Mouse (Mus musculus): ENCODE results near the gene Ascc1. TPM values are rescaled to one million over a fixed set of nuclear protein-coding genes. Genes with fewer than 3 reads are reported as not detected.

The Ascc1 gene
- polyA plus RNA-seq, 1 experiment from 2014 or later: 47.2 TPM

DNA sequence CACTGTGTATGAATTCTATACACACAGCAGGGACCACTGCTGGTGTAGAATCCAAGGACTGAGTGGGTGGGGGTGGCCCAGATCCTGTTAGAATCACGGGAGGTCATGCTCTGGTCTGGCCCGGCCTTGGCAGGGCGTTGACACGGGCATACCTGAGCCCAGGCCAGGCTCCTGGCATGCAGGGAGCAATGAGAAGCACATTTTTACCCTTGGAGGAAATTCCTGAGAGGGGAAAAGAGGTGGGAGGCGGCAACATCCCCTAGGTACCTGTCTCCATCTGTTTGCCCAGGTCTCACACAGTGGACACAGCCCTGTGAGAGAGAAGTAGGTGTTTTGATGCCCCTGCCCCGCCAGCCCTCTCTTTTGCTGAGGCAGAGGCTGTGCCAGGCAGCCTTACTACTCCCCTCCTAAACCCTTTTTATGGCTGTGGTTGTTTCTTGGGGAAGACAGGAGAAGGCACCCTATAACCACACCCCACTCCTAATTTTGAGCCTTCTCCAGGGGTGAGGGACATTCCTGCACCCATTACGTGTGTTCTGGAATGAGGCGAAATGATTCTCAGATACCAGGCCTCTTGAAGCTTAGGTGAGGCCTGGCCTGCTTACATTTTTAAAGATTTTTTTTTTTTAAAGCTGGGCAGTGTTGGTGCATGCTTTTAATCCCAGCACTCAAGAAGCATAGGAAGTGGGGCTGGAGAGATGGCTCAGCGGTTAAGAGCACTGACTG is 111.5 kb downstream of the Ascc1 start:
- no peaks in the 10 kb centered on the region for H3K36me3 ChIP-seq (ENCODE audit: insufficient read depth, low read length)
- TF ChIP-seq EP300 (IDR thresholded peaks at IDR 0.05) (peak; percentile 94), CTCF (IDR thresholded peaks at IDR 0.05) (no peak)
- no peak overlapping the region for H3K4me2 ChIP-seq (replicated peaks; ENCODE audit: low read depth, low read length)
- no peaks in the 10 kb centered on the region for H3K9me3 ChIP-seq (ENCODE audit: low read length)
- H3K9ac ChIP-seq (replicated peaks; ENCODE audit: low read depth): no peak overlapping the region
- H3K4me1 ChIP-seq (ENCODE audit: insufficient read depth, low read depth, low read length): peaks cover 6% of the 10 kb centered on the region; the same call in 1 of the 2 replicates
- H3K4me3 ChIP-seq (ENCODE audit: low read depth, low read length): no peak overlapping the region
- 57% methylated on average over 9 of the region's 9 CpGs for WGBS
- peak overlapping the region; percentile 67 for H3K27ac ChIP-seq (ENCODE audit: low read length)
- ATAC-seq (peak; percentile 88), DNase-seq (ENCODE audit: low spot score) (peak; percentile 65)
- peaks cover 4% of the 10 kb centered on the region; the same call in 1 of the 2 replicates for H3K27me3 ChIP-seq (replicated peaks; ENCODE audit: insufficient read depth, low read length)

DNA sequence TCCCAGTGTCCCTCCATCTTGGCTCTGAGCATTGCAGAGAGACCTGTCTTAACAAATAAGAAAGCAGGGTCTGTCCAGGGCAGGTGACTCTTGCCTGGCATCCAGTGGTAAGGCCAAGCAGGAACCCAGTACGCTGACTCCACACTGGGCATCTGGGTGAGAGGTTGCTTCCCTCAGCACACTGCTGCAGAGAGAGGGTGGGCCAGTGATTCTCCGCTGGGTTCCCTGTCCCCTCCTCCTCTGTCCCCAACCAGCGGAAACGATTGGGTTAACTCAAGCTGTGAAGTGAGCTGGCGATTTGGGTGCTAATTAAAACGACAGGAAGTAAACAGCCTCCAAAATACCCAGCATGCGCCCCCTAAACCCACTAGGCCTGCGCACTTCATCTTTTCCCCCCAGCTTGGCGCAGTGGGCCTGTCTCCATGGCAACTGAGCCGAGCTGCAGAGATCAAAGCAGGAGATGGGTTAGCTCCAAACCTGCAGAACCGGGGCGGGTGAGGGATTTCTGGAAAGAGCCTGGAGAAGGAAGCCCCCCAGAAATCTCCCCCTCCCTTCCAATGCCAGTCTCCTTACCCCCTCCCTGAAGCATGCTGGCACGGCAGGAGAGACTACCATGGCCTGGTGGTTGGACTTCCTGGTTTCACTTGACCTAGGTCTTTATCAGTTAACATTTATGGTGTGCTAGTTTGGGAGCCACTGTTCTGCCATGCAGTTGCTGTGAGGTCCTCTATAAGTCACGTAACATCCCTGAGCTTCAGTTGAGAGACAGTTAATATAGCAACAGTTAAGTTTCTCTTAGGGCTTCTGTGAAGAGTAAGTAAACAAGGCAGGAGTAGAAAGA is 113.0 kb downstream of the Ascc1 start:
- DNase-seq (ENCODE audit: low spot score) (no peak), ATAC-seq (no peak)
- peaks cover 6% of the 10 kb centered on the region; the same call in 1 of the 2 replicates for H3K4me1 ChIP-seq (ENCODE audit: insufficient read depth, low read depth, low read length)
- H3K27me3 ChIP-seq (replicated peaks; ENCODE audit: insufficient read depth, low read length): no peaks in the 10 kb centered on the region
- H3K36me3 ChIP-seq (ENCODE audit: insufficient read depth, low read length): no peaks in the 10 kb centered on the region
- 19% methylated on average over 13 of the region's 14 CpGs for WGBS
- no peak overlapping the region for H3K4me2 ChIP-seq (replicated peaks; ENCODE audit: low read depth, low read length)
- H3K4me3 ChIP-seq (ENCODE audit: low read depth, low read length): no peak overlapping the region
- H3K27ac ChIP-seq (ENCODE audit: low read length): peak overlapping the region; percentile 38; the same call in 1 of the 2 replicates
- TF ChIP-seq EP300 (IDR thresholded peaks at IDR 0.05): no peak
- TF ChIP-seq CTCF (IDR thresholded peaks at IDR 0.05): no peak
- no peak overlapping the region for H3K9ac ChIP-seq (replicated peaks; ENCODE audit: low read depth)
- H3K9me3 ChIP-seq (ENCODE audit: low read length): no peaks in the 10 kb centered on the region

DNA sequence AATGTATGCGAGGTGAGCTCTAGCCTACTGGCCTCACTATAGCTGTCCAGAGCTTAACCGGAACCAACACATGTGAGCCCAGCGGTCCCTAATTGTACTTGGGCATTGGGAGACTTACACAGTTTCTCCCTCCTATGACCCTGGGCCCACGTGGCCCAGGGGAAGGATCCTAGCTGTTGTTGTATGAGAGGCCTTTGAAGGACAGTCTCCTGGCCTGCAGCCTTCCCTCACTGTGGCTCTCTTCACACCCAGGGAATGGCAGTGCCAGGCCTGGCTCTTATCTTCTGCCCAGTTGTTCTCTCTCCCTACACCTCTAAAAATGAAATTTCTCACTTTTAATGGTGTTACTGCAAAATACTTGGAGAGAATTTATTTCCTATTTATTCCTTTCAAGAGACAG is 114.4 kb downstream of the Ascc1 start:
- ATAC-seq (no peak), DNase-seq (ENCODE audit: low spot score) (no peak)
- 51% methylated on average over 4 of the region's 4 CpGs for WGBS
- Histone ChIP-seq H3K27me3 (replicated peaks; ENCODE audit: insufficient read depth, low read length) (no peaks in the 10 kb centered on the region), H3K9ac (replicated peaks; ENCODE audit: low read depth) (no peak overlapping the region), H3K4me1 (ENCODE audit: insufficient read depth, low read depth, low read length) (peaks cover 6% of the 10 kb centered on the region; the same call in 1 of the 2 replicates), H3K4me3 (ENCODE audit: low read depth, low read length) (no peak overlapping the region), H3K4me2 (replicated peaks; ENCODE audit: low read depth, low read length) (no peak overlapping the region), H3K36me3 (ENCODE audit: insufficient read depth, low read length) (no peaks in the 10 kb centered on the region), H3K9me3 (ENCODE audit: low read length) (no peaks in the 10 kb centered on the region), H3K27ac (ENCODE audit: low read length) (no peak overlapping the region)
- TF ChIP-seq CTCF (IDR thresholded peaks at IDR 0.05) (no peak), EP300 (IDR thresholded peaks at IDR 0.05) (no peak)

DNA sequence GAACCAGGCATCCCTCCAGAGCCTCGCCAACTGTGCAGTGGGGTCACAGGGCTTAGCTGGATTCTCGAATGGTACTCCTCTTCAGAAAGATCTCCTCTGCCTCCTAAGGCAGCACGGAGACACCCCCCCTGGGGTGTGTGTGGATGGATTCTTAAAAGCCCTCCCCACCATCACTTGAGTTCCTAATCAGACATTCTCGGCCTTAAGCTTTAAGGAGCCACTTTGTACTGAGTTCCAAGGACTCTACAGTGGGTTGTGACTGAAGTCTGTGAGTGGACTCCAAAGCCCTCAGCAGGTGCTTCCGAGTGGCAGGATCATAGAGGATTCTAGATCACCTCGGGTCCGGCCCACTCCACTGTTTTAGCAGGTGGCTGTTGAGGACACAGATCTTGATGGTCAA is 115.9 kb downstream of the Ascc1 start:
- Histone ChIP-seq H3K9me3 (ENCODE audit: low read length) (no peaks in the 10 kb centered on the region), H3K4me2 (replicated peaks; ENCODE audit: low read depth, low read length) (no peak overlapping the region), H3K4me3 (ENCODE audit: low read depth, low read length) (no peak overlapping the region), H3K36me3 (ENCODE audit: insufficient read depth, low read length) (no peaks in the 10 kb centered on the region), H3K4me1 (ENCODE audit: insufficient read depth, low read depth, low read length) (peaks cover 6% of the 10 kb centered on the region; the same call in 1 of the 2 replicates), H3K27me3 (replicated peaks; ENCODE audit: insufficient read depth, low read length) (no peaks in the 10 kb centered on the region), H3K9ac (replicated peaks; ENCODE audit: low read depth) (no peak overlapping the region), H3K27ac (ENCODE audit: low read length) (peak overlapping the region; percentile 1; the same call in 1 of the 2 replicates)
- no peak for TF ChIP-seq CTCF (IDR thresholded peaks at IDR 0.05)
- peak; percentile 89 for TF ChIP-seq EP300 (IDR thresholded peaks at IDR 0.05)
- no peak for DNase-seq (ENCODE audit: low spot score)
- 54% methylated on average over 7 of the region's 7 CpGs for WGBS
- ATAC-seq: peak; percentile 58

DNA sequence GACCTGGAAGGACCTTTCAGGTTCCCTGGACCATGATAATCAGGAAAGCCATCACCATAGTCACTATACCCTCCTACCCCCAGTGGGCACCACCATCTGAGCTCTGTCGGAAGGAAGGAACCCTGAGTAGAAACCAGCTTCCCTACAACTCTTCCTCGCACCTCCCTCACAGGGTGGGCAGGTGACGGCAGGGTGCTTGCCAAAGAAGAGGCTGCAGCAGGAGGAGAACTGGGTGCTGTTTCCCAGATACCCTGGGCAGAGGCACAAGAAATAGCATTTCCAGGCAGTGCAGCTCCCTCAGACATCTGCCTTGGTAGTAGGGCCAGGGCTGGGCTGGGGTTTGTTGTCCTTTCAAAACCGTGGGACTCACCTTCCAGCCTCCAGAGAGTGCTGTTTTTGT is 118.0 kb downstream of the Ascc1 start:
- Histone ChIP-seq H3K36me3 (ENCODE audit: insufficient read depth, low read length) (no peaks in the 10 kb centered on the region), H3K4me2 (replicated peaks; ENCODE audit: low read depth, low read length) (no peak overlapping the region), H3K9me3 (ENCODE audit: low read length) (no peaks in the 10 kb centered on the region), H3K4me1 (ENCODE audit: insufficient read depth, low read depth, low read length) (no peaks in the 10 kb centered on the region; the same call in 1 of the 2 replicates), H3K27me3 (replicated peaks; ENCODE audit: insufficient read depth, low read length) (no peaks in the 10 kb centered on the region), H3K4me3 (ENCODE audit: low read depth, low read length) (no peak overlapping the region), H3K9ac (replicated peaks; ENCODE audit: low read depth) (no peak overlapping the region), H3K27ac (ENCODE audit: low read length) (no peak overlapping the region)
- no peak for DNase-seq (ENCODE audit: low spot score)
- ATAC-seq: no peak
- 83% methylated on average over 4 of the region's 4 CpGs for WGBS
- TF ChIP-seq CTCF (IDR thresholded peaks at IDR 0.05) (no peak), EP300 (IDR thresholded peaks at IDR 0.05) (no peak)

DNA sequence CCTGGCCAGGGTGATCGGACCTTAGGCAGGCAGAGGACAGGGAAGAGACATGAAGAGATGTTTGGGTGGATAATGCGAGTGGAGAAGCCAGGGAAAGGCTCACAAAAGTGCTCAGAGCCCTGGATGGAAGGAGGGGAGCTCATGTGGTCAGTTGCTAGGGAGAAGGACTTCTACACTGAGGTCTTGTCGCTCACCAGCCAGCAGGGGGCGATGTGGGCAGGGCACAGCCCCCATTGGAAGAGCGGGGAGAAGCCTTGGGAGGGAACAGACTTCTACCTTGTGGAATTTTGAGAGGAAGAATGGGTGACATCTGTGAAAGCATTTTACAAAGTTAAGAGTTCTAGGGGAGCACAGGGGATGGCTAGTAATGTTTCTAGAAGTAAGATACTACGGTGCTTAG is 121.5 kb downstream of the Ascc1 start:
- WGBS: 65% methylated on average over 6 of the region's 6 CpGs
- TF ChIP-seq CTCF (IDR thresholded peaks at IDR 0.05) (peak; percentile 71), EP300 (IDR thresholded peaks at IDR 0.05) (no peak)

More for the DNA sequence above, 121.5 kb downstream of the Ascc1 start:
- Histone ChIP-seq H3K4me3 (ENCODE audit: low read depth, low read length) (no peak overlapping the region), H3K4me2 (replicated peaks; ENCODE audit: low read depth, low read length) (no peak overlapping the region), H3K36me3 (ENCODE audit: insufficient read depth, low read length) (no peaks in the 10 kb centered on the region), H3K4me1 (ENCODE audit: insufficient read depth, low read depth, low read length) (no peaks in the 10 kb centered on the region), H3K9me3 (ENCODE audit: low read length) (no peaks in the 10 kb centered on the region), H3K27me3 (replicated peaks; ENCODE audit: insufficient read depth, low read length) (no peaks in the 10 kb centered on the region), H3K9ac (replicated peaks; ENCODE audit: low read depth) (no peak overlapping the region), H3K27ac (ENCODE audit: low read length) (no peak overlapping the region)
- ATAC-seq (no peak; the same call in 1 of the 2 replicates), DNase-seq (ENCODE audit: low spot score) (no peak)

All from lung, postnatal 0 days (tissue).